ENCODE assay signal across 1 mouse cellular context in the genomic region with DNA sequence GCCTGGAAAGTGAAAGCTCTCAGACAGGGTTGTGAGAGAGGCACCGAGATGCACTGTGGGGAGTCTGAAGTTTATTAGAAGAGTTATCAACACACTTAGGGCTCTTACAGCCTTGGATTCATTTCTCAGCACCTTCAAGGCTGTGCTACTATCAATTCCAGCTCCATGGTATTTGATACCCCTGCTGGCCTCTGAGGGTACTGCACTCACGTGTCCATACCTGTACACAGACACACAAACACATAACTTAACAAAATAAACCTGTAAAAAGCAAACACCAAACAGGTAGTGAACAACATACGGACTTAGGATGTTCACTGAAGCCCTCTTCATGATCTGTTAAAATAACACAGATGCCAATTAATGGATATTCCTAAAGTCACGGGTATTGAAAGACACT.
TF ChIP-seq lines count a peak whose summit lies in the region.

No protein-coding gene starts in this region.

TF ChIP-seq in CH12.LX, 34 proteins besides CTCF, POLR2A, EP300 and RAD21 (continued from another document):
- no peak for TF ChIP-seq ZNF384 (IDR thresholded peaks at IDR 0.05; ENCODE audit: low read depth, low read length)
- no peak for TF ChIP-seq USF2 (conservative IDR thresholded peaks at IDR 0.05; ENCODE audit: low read depth, low read length)
- no peak for TF ChIP-seq MAZ (IDR thresholded peaks at IDR 0.05; ENCODE audit: low read depth, low read length)
- TF ChIP-seq ETS1 (conservative IDR thresholded peaks at IDR 0.05; ENCODE audit: low read depth, low read length), result no peak
- TF ChIP-seq NELFE (IDR thresholded peaks at IDR 0.05; ENCODE audit: low read depth, low read length), result no peak
- no peak for TF ChIP-seq ZMIZ1 (IDR thresholded peaks at IDR 0.05; ENCODE audit: low read depth, low read length)
